Mouse (Mus musculus) neural tube, embryonic 15.5 days (tissue): ENCODE measurements at regions not wholly inside any gene's neighbourhood (a gene's known extent, or its start where the extent isn't known, plus 50 kb on each side); places are given as distances from the start of the nearest gene placed in this dataset.

Experiments used
- ATAC-seq: fragments of 200-750 bp; cut with Nextera tagmentation; 2 replicates; pipeline ENCODE4 v1.8.0; 2017; ENCODE audit warnings: mild to moderate bottlenecking, moderate TSS enrichment, moderate library complexity; ENCODE audit not compliant: low FRiP score
- H3K27ac ChIP-seq: fragments of 300-500 bp; sonication (generic); replicated peaks from 2 replicates; pipeline ENCODE4 v1.5.1; 2015; ENCODE audit warnings: mild to moderate bottlenecking, inconsistent platforms
- H3K27me3 ChIP-seq: fragments of 300-500 bp; sonication (generic); replicated peaks from 2 replicates; pipeline ENCODE4 v1.6.1; 2015; ENCODE audit warnings: inconsistent platforms
- H3K36me3 ChIP-seq: fragments of 300-500 bp; sonication (generic); 2 replicates; pipeline ENCODE4 v1.6.1; 2015; ENCODE audit warnings: inconsistent platforms
- H3K4me1 ChIP-seq: fragments of 300-500 bp; sonication (generic); 2 replicates; pipeline ENCODE4 v1.6.1; 2015; ENCODE audit warnings: inconsistent platforms
- H3K4me2 ChIP-seq: fragments of 300-500 bp; sonication (generic); 2 replicates; pipeline ENCODE4 v1.6.1; 2015; ENCODE audit warnings: inconsistent platforms, mild to moderate bottlenecking, moderate library complexity
- H3K4me3 ChIP-seq: fragments of 300-500 bp; sonication (generic); replicated peaks from 2 replicates; pipeline ENCODE4 v1.5.1; 2015; ENCODE audit warnings: mild to moderate bottlenecking, inconsistent platforms
- H3K9ac ChIP-seq: fragments of 300-500 bp; sonication (generic); replicated peaks from 2 replicates; pipeline ENCODE4 v1.6.1; 2015; ENCODE audit warnings: mild to moderate bottlenecking, inconsistent platforms
- H3K9me3 ChIP-seq: fragments of 300-500 bp; sonication (generic); replicated peaks from 2 replicates; pipeline ENCODE4 v1.6.1; 2016; ENCODE audit warnings: inconsistent platforms
- WGBS: fragments of 180-500 bp; shearing (Covaris S2); methylation state at CpG from one replicate; pipeline ENCODE4 v1.1.7; 2015; ENCODE audit warnings: mixed read lengths; 5-methylcytosine and 5-hydroxymethylcytosine counted together

DNA sequence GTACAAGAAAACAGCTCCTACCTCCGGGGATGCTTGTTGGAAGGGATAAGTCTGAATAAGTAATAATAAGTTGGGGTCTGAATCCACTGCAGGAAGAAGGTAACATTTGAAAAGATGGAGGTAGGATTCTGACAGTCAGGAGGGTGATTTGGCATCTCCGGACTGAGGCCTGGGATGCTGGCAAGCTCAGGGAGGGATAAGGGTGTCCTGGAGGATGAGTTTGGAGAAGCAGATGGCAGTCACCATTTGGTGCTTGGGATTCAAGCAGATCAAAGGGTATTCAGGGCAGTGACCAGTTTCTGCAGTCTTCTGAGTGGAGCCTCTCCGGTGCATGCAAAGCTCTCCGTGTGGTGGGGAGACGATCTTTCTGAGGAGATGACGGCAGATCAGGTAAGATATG, 62.9 kb upstream of the Gm2310 start:
- ATAC-seq, result no peak

DNA sequence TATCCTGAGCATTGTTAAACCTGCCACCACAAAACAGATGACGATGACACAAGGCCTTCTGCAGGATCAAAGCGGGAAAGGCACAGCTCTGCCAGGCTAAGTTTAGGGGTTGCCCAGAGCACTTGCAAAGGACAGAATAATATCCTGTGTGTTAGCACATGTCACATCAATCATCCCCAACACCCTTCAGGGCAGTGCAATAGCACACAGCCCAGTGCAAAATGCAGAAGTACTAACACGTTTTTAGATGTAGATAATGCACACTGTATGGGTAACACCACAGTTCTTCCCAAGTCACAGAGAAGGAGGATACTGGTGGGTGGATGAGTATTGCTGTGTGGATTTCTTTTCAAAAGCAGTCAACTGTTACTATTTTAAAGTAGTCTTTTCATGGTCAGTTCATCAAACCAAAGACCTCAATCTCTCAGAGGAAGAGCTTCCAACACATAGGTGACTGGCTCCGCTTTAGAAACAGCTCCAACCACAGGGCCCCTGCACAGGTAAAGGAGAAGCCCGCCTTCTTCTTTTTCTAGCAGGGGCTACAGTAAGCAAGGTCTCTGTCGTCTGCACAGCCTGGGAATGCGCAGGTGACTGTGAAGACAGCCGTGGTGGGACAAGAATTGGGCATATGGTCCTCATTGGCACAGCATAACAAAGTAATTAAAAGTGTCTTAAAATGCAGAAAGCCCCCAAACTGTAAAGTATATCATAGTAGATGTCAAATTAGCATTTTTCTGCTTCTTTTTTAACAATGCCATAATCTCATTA, 61.6 kb upstream of the Gm2310 start:
- H3K4me3 ChIP-seq, result no peak overlapping the region
- ATAC-seq, result no peak
- H3K27ac ChIP-seq, result no peak overlapping the region
- H3K27me3 ChIP-seq, result no peaks in the 10 kb centered on the region
- no peaks in the 10 kb centered on the region for H3K4me1 ChIP-seq
- no peak overlapping the region for H3K9ac ChIP-seq
- no peak overlapping the region for H3K4me2 ChIP-seq
- H3K9me3 ChIP-seq, result no peaks in the 10 kb centered on the region
- no peaks in the 10 kb centered on the region for H3K36me3 ChIP-seq
- 50% methylated on average over 8 of the region's 8 CpGs for WGBS

More for the DNA sequence above, 62.9 kb upstream of the Gm2310 start:
- 82% methylated on average over 6 of the region's 6 CpGs for WGBS
- H3K4me2 ChIP-seq, result no peak overlapping the region
- H3K9ac ChIP-seq, result no peak overlapping the region
- H3K27ac ChIP-seq, result no peak overlapping the region
- no peaks in the 10 kb centered on the region for H3K9me3 ChIP-seq
- H3K4me1 ChIP-seq, result no peaks in the 10 kb centered on the region
- H3K36me3 ChIP-seq, result no peaks in the 10 kb centered on the region
- H3K27me3 ChIP-seq, result no peaks in the 10 kb centered on the region
- H3K4me3 ChIP-seq, result no peak overlapping the region

DNA sequence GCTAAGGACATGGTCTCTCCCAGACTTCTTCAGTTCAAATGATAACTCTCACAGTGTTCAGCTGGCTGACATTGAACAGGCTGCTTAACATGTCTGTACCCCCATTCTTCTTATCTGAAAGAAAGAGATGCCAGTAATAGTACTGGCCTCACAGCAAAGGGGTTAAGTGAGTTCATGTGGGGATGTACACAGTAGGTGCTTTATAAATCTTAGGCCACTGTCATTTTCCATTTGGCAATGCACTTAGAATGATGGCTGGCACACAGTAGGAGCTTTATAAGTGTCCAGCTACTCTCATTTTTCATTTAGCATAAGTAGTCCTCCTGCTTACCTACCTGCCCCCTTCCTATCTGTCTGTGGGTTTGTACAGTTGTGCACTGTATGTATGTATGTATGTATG, 60.3 kb upstream of the Gm2310 start:
- Histone ChIP-seq H3K9me3 (no peaks in the 10 kb centered on the region), H3K27ac (no peak overlapping the region), H3K4me2 (no peak overlapping the region), H3K36me3 (no peaks in the 10 kb centered on the region), H3K27me3 (no peaks in the 10 kb centered on the region), H3K4me1 (no peaks in the 10 kb centered on the region), H3K9ac (no peak overlapping the region), H3K4me3 (no peak overlapping the region)
- no peak for ATAC-seq

DNA sequence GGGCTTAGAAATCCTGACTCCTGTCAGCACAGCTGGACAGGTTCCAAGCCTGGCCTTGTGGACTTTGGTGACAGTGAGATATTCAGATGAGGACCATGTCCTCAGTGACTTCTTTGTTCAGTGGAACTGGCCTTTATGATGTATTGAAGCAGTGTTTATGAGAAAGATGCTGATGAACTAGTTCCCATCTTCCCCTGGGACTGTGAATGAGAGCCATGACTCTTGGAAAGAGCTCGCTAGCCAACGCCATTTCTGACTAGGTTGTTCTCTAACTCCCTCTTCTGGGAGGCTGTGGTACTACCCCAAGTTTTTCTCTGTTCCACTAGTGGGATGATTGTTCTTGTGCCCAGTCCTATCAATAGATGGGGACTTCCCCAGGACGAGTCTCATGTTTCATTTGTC, 57.7 kb upstream of the Gm2310 start:
- Histone ChIP-seq H3K9ac (no peak overlapping the region), H3K27me3 (peaks cover under 1% of the 10 kb centered on the region; the same call in 1 of the 2 replicates), H3K4me3 (no peak overlapping the region), H3K4me1 (no peaks in the 10 kb centered on the region), H3K4me2 (no peak overlapping the region), H3K27ac (no peak overlapping the region), H3K9me3 (no peaks in the 10 kb centered on the region), H3K36me3 (no peaks in the 10 kb centered on the region)
- WGBS, result 16% methylated on average over 3 of the region's 3 CpGs
- ATAC-seq, result no peak

DNA sequence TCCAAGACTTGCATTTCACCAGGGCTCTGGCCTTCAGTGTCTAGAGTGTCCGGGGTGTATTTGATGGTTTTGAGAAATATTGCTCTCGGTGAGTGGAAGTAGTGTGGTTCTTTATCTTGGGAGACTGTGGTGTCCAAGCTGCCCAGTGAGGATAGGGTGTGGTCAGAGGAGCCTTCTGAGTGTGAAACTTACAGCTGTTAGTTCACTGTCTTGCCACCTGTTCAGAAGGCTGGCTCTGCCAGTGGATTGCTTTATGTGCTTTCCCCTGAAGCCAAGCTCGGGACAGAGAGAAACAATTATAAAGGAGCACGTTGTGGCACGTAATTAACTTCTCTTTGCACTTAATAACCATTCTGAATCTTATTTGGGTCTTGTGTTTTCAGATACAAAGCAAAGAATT, 57.2 kb upstream of the Gm2310 start:
- Histone ChIP-seq H3K4me1 (no peaks in the 10 kb centered on the region), H3K9ac (no peak overlapping the region), H3K27ac (no peak overlapping the region), H3K4me2 (no peak overlapping the region), H3K4me3 (no peak overlapping the region), H3K27me3 (peaks cover 4% of the 10 kb centered on the region; the same call in 1 of the 2 replicates), H3K9me3 (no peaks in the 10 kb centered on the region), H3K36me3 (no peaks in the 10 kb centered on the region)
- ATAC-seq, result no peak
- 68% methylated on average over 5 of the region's 5 CpGs for WGBS

DNA sequence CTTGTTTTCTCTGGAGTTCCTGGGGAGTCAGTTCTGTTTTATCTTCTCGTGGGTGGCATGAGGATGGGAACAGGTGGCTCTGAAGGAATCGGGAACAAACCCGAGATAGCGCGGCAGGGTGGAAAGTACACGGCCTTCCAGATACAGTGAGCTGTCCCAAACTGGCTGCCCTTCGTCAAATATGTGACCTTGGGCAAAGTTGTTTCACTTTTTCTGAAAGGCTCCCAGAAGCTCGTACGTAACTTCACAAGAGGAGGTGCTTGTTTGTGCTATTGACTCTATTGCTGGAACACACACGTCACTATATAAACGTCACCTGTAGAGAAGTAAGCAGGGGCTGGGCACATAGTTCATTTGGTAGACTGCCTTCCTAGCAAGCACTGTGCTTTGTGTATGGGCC, 49.9 kb upstream of the Gm2310 start:
- H3K27me3 ChIP-seq, result peaks cover 16% of the 10 kb centered on the region; the same call in 1 of the 2 replicates
- no peaks in the 10 kb centered on the region for H3K36me3 ChIP-seq
- H3K9me3 ChIP-seq, result no peaks in the 10 kb centered on the region
- H3K4me3 ChIP-seq, result peak overlapping the region; percentile 74
- H3K9ac ChIP-seq, result peak overlapping the region; percentile 46
- H3K4me1 ChIP-seq, result peaks cover 14% of the 10 kb centered on the region
- no peak overlapping the region for H3K27ac ChIP-seq
- 3% methylated on average over 11 of the region's 11 CpGs for WGBS
- ATAC-seq, result peak; percentile 51
- peak overlapping the region; percentile 97 for H3K4me2 ChIP-seq
